Mouse (Mus musculus): ENCODE measurements around the gene Tmcc2. TPM values are rescaled to one million over a fixed set of nuclear protein-coding genes. Genes with fewer than 3 reads are reported as not detected.

The Tmcc2 gene
- polyA plus RNA-seq (2012) = 23.2 and 30.2 TPM in 2 replicates

- TF ChIP-seq GATA1 (IDR thresholded peaks at IDR 0.05; ENCODE audit: low read length) = no peak
Observed at GRCm38 (mm10) chr1:132390691-132391579, at the start of gene Tmcc2. Tmcc2 (minus strand) TSS chr1:132391281.

DNA sequence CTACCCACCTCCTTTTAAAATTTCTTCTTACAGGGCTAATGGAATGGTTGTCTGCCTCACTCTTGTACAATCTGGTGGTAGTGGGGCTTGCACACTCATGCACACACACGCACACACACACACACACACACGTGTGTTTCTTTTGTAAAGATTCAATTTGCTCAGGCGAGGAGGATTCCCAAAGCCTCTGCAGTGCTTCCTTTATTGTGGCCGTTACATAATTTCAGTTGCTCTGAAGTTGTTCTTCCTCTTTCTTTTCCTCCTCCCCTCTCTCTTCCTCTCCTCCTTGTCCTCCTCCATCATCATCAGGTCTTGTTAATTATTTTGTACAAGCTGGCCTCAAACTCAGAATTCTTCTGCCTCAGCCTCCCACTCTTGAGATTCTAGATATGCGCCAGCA lies 46.3 kb upstream of the Tmcc2 start:
- no peak for TF ChIP-seq GATA1 (IDR thresholded peaks at IDR 0.05; ENCODE audit: low read length)

DNA sequence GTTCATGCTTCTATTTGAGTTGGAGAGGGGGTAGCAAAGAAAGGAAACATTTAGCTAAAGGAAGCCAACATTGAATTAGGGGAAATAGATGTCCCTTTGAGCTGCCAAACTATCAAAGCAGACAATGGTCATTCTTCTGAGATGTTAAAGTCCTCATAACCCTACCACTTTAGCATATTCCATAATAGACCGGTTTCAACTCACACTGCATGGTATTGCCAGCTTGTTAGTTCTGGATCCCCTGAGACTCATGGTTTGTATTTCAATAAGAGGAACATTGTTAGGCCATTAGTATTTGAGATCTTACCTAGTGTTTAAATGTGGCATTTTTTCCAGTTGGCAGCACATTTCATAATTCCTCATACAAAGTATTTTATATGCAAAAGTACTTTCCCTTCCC lies 45.9 kb upstream of the Tmcc2 start:
- TF ChIP-seq GATA1 (IDR thresholded peaks at IDR 0.05; ENCODE audit: low read length) = no peak

GRCm38 (mm10) chr1:132436320-132436958 lies 45.4 kb upstream of the Tmcc2 start:
- TF ChIP-seq GATA1 (IDR thresholded peaks at IDR 0.05; ENCODE audit: low read length) = no peak

GRCm38 (mm10) chr1:132434032-132434431 lies 43.0 kb upstream of the Tmcc2 start:
- no peak for TF ChIP-seq GATA1 (IDR thresholded peaks at IDR 0.05; ENCODE audit: low read length)

DNA sequence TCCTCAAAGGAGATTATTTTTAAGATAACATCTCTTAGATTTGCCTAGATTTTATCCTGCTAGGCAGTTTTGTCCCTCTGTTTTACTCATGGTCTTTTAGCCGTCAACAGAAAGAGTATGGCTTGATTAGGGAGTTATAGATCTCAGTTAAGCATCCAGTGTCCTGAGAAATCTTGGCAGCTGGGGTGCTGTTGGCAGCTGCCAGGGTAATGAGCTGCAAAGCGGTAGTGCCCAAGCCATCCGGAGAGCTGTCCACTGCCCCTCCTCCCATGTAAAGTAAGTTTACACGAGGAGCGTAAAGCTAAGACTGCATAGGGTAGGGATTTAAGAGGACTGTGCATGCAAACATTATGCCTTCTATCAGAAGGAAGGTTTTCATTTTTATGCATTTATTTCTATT lies 42.3 kb upstream of the Tmcc2 start:
- no peak for TF ChIP-seq GATA1 (IDR thresholded peaks at IDR 0.05; ENCODE audit: low read length)

DNA sequence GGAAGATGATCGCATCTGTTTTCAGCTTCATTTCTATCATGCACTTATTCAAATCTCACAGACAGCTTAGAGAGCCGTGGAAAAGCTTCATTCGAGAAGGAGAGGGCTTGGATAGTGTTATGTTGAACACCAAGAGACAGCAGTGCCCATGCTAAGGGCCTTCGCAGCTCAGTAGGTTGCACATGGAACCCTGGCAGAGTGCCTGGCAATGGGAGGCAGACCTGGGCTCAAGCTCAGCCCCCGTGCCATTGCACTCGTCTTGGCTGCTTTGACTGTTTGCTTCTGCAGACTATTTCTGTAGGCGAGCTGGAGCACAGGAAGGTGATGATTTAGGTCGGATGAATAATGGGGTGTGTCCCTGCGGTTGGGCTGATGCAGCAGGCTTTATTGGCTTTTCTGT lies 40.6 kb upstream of the Tmcc2 start:
- no peak for TF ChIP-seq GATA1 (IDR thresholded peaks at IDR 0.05; ENCODE audit: low read length)

GRCm38 (mm10) chr1:132430818-132431217 lies 39.7 kb upstream of the Tmcc2 start:
- TF ChIP-seq GATA1 (IDR thresholded peaks at IDR 0.05; ENCODE audit: low read length) = no peak

DNA sequence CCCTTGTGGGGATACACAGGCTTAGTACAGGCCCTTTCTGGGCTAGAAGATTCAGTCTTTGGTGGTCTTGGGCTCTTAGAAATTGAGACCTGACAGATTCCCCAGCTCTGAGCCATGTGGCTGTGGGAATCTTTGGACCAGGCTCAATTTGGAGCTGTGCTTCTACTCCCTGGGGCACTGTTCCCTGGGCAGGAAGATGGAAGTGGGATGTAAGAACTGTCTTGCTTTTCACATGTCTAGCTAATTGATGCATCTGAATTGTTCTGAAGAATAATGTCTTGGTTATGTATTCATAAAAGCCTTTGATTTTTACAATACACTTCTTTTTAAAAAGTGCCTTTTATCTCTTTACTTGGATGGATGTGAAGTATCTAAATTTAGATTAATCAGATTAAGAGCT lies 34.5 kb upstream of the Tmcc2 start:
- no peak for TF ChIP-seq GATA1 (IDR thresholded peaks at IDR 0.05; ENCODE audit: low read length)

DNA sequence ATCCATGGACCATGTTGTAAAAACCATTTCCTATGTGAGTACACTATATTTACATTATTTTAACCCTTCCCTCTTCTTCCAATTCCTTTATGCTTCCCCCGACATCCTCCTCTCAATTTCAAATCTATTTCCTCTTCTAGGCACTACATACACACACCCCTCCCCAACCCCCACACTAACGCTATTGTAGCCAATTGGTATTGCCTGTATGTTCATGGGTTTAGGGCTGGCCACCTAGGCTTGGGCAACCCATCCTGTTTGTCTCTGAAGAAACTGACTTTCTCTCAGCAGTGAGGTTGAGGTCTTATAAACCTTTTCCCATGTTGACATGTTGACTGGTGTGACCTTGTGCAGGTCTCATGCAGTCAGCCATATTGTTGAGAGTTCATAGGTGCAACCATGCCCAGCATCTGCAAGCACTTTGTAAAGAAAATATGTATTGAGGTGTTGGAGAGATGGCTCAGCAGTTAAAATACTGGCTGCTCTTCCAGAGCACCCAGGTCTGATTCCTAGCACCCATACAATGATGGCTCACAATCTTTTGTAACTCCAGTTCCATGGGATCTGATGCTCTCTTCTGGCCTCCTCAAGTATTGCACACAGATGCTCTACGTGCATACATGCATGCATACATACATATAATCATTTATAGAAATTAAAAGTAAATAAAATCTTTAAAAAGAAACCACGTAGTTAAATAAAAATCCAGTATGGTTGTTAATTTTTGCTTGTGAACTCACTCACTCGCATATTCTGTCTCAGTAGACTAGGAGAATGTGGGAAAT lies 32.0 kb upstream of the Tmcc2 start:
- no peak for TF ChIP-seq GATA1 (IDR thresholded peaks at IDR 0.05; ENCODE audit: low read length)

GRCm38 (mm10) chr1:132420662-132421061 lies 29.6 kb upstream of the Tmcc2 start:
- no peak for TF ChIP-seq GATA1 (IDR thresholded peaks at IDR 0.05; ENCODE audit: low read length)

DNA sequence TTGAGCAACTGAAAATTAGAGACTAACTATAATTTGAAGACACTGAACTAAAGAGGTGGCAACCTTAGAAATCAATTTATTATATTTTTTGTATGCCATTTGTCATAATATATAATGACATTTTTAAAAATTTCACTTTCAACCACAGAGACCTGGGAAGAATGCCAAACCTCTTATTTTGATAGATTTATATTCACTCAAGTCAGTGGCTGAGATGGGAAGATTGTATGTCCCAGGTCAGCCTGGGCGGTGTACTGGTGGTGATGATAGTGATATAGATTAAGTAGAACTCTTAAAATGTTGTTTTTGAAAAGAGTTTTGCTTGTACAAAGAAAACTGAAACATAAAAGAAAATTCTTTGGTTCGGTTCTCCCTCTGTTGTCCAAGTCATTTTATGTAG lies 29.1 kb upstream of the Tmcc2 start:
- no peak for TF ChIP-seq GATA1 (IDR thresholded peaks at IDR 0.05; ENCODE audit: low read length)

DNA sequence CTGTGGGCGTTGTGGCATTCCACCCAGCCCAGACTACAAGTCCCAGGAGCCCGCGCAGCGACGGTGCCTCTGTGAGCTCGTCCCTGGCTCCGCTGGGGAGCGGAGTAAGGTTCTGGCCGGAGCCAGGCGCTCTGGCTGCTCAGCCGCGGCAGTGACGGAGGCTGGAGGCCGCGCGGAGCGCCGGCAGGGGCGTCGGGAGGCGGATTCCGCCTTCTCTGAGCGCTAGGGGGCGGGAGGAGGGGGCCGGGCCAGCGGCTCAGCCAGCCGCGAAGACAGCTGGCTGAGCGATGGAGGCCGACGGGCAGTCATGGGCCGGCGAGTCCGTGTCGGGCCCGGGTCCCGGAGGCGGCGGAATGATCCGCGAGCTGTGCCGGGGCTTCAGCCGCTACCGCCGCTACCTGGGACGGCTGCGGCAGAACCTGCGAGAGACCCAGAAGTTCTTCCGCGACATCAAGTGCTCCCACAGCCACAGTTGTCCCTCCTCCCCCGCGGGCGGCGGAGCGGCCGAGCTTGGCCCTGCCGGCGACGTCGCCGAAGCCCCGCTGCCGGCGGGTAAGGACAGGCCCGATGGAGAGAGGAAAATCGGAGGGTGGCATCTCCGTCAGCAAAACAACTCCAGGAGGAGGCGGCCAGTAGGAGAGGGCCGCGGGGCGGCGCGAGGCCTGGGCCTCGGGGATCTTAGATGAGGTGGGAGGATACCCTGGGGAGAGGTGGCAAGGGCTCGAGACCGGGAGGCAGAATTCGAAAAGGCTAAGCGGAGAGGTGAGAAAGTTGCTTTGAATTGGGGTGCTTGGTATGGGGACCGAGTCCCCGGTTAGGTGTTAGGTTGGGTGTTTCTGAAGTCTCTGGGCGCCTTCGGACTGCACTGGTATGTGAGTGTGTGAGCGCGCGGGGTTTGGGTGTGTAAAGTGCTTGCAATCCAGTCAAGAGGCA lies 26.5 kb upstream of the Tmcc2 start, which contains the start of gene Dstyk:
Gene Dstyk (plus strand): TSS at position 237 of the 933 bp plus-strand sequence.
- TF ChIP-seq GATA1 (IDR thresholded peaks at IDR 0.05; ENCODE audit: low read length) = no peak

- no peak for TF ChIP-seq GATA1 (IDR thresholded peaks at IDR 0.05; ENCODE audit: low read length)
Observed at GRCm38 (mm10) chr1:132416943-132417290, 25.8 kb upstream of the Tmcc2 start.

Measured in G1E-ER4 (cell line).